Mouse (Mus musculus) embryo, embryonic 10.5 days (tissue): ENCODE measurements at regions not wholly inside any gene's neighbourhood (a gene's known extent, or its start where the extent isn't known, plus 50 kb on each side); places are given as distances from the start of the nearest gene placed in this dataset.
"Not testable (repeated sequence)": the region's sequence is repeated elsewhere in the genome, so short reads cannot be mapped to it uniquely, and the experiment has no call there.

Experiments used
- DNase-seq: peaks from one replicate; pipeline ENCODE4 v3.0.0-alpha.2; 2015; ENCODE audit warnings: low spot score

- DNase-seq = not testable (repeated sequence)
These were observed 52.3 kb upstream of the Cttnbp2 start for GRCm38 (mm10) chr6:18566934-18567333.

GRCm38 (mm10) chr6:18569221-18569620 is 54.6 kb upstream of the Cttnbp2 start:
- no peak for DNase-seq

GRCm38 (mm10) chr6:18578501-18578900 is 63.9 kb upstream of the Cttnbp2 start:
- DNase-seq = no peak

- no peak for DNase-seq
These were observed 74.8 kb upstream of the Cttnbp2 start for GRCm38 (mm10) chr6:18589436-18589835.

GRCm38 (mm10) chr6:18596680-18597079 is 82.0 kb upstream of the Cttnbp2 start:
- no peak for DNase-seq

- DNase-seq = no peak
These were observed 85.0 kb upstream of the Cttnbp2 start for GRCm38 (mm10) chr6:18599626-18600025.

GRCm38 (mm10) chr6:18601926-18602325 is 87.3 kb upstream of the Cttnbp2 start:
- DNase-seq = no peak

- no peak for DNase-seq
These were observed 107.0 kb upstream of the Cttnbp2 start for GRCm38 (mm10) chr6:18621372-18622262.

GRCm38 (mm10) chr6:18628591-18628990 is 113.9 kb upstream of the Cttnbp2 start:
- no peak for DNase-seq

GRCm38 (mm10) chr6:18633540-18634200 is 119.0 kb upstream of the Cttnbp2 start:
- no peak for DNase-seq

- DNase-seq = no peak
These were observed 125.2 kb upstream of the Cttnbp2 start for GRCm38 (mm10) chr6:18639712-18640383.

GRCm38 (mm10) chr6:18648898-18649591 is 134.4 kb upstream of the Cttnbp2 start:
- no peak for DNase-seq

- no peak for DNase-seq
These were observed 136.7 kb upstream of the Cttnbp2 start for GRCm38 (mm10) chr6:18651319-18651718.

- no peak for DNase-seq
These were observed 137.5 kb upstream of the Cttnbp2 start for GRCm38 (mm10) chr6:18652006-18652601.

GRCm38 (mm10) chr6:18654275-18654674 is 139.6 kb upstream of the Cttnbp2 start:
- no peak for DNase-seq

- no peak for DNase-seq
These were observed 141.6 kb upstream of the Cttnbp2 start for GRCm38 (mm10) chr6:18656202-18656601.

GRCm38 (mm10) chr6:18656772-18657401 is 142.2 kb upstream of the Cttnbp2 start:
- no peak for DNase-seq

- DNase-seq = no peak
These were observed 150.0 kb upstream of the Cttnbp2 start for GRCm38 (mm10) chr6:18664687-18665086.

GRCm38 (mm10) chr6:18665992-18666391 is 151.3 kb upstream of the Cttnbp2 start:
- no peak for DNase-seq

GRCm38 (mm10) chr6:18666543-18666942 is 151.9 kb upstream of the Cttnbp2 start:
- DNase-seq = no peak

- no peak for DNase-seq
These were observed 156.0 kb upstream of the Cttnbp2 start for GRCm38 (mm10) chr6:18670677-18671076.
